In the genomic region with DNA sequence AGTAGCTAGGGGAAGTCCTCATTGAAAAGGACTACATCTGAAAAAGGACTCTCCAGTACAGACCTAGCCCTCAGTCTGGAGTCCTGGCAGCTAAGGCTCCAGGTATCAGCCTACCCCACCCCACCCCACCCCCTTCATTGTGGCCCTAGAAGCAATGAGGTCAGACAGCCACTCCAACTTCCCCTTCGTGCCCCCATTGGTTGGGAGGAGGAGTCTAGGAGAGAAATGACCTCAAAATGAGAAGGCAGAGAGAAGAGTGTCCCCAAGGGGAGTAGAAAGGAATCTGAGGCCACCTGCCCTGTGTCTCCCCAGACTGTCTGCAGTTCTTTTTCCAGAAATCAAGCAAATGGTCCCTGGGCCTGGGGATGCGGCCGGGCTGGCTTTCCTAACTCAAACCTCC, we compare ENCODE assay signal across 21 mouse cellular contexts. TPM values are rescaled to one million over a fixed set of nuclear protein-coding genes. Genes with fewer than 3 reads are reported as not detected.
"Had no signal": no experiment of that assay in that cellular context is flagged by ENCODE, and none has a peak within 500 bp of the region (broad histone marks: within the 10 kb centered on the region; RNA-seq: fewer than 3 reads in every experiment).

No protein-coding gene starts in this region.

- H3K9me3 ChIP-seq: limb, embryonic 12.5 days; liver, embryonic 13.5 days; lung, embryonic 15.5 days; neural tube, embryonic 12.5 days; stomach, embryonic 15.5 days had no signal

- ATAC-seq: intestine, postnatal 0 days; liver, postnatal 0 days had no signal

- H3K36me3 ChIP-seq: limb, embryonic 12.5 days; liver, embryonic 13.5 days; lung, embryonic 15.5 days; neural tube, embryonic 12.5 days; stomach, embryonic 15.5 days had no signal

- H3K4me3 ChIP-seq: limb, embryonic 12.5 days; liver, embryonic 13.5 days; lung, embryonic 15.5 days; neural tube, embryonic 12.5 days; stomach, embryonic 15.5 days had no signal

- H3K4me1 ChIP-seq: stomach, embryonic 15.5 days had no signal

- DNase-seq: kidney, adult 9 months; kidney, postnatal 36 days; layer of hippocampus, adult 9-11 months; layer of hippocampus, postnatal 36 days; liver; liver, embryonic 13.5 days; liver, postnatal 0 days; lung, postnatal 14 days; midbrain, embryonic 14.5 days; right cerebral cortex, postnatal 25 days; thymus, adult 2 months; thymus, postnatal 4 days had no signal

- H3K27ac ChIP-seq: kidney, postnatal 0 days; limb, embryonic 12.5 days; liver, embryonic 13.5 days; lung, embryonic 15.5 days; macrophage; neural tube, embryonic 12.5 days; stomach, embryonic 15.5 days had no signal

RNA-seq across cellular contexts. Expression of gene Runx3, which starts 39.7 kb away (rescaled TPM):
- total RNA-seq: layer of hippocampus, adult 18-20 months; layer of hippocampus, postnatal 36 days; left cerebral cortex, postnatal 25 days had no signal
- polyA plus RNA-seq: midbrain, embryonic 14.5 days had no signal
